Mouse (Mus musculus): ENCODE data around the gene Ankrd27. TPM values are rescaled to one million over a fixed set of nuclear protein-coding genes. Genes with fewer than 3 reads are reported as not detected.
A peak's percentile ranks its signal among the peaks of the same experiment; 100 is the strongest.
"Not testable (repeated sequence)": the region's sequence is repeated elsewhere in the genome, so short reads cannot be mapped to it uniquely, and the experiment has no call there.

Gene Ankrd27
- polyA plus RNA-seq (2015; fragmentation: Nextera tagmentation; extraction: Ambion mirVana) = 29.2 and 30.1 TPM in 2 replicates

GRCm38 (mm10) chr7:35586055-35586905 is at the start of gene Ankrd27:
Gene Ankrd27, plus strand, starts transcription at chr7:35586244.
- peak; percentile 95 for DNase-seq (ENCODE audit: low spot score)

GRCm38 (mm10) chr7:35537562-35537961 is 48.5 kb upstream of the Ankrd27 start, which contains the start of gene Tdrd12:
Gene Tdrd12, minus strand, starts transcription at chr7:35537745.
- no peak for DNase-seq (ENCODE audit: low spot score)

GRCm38 (mm10) chr7:35545881-35546280 is 40.2 kb upstream of the Ankrd27 start:
- peak; percentile 70 for DNase-seq (ENCODE audit: low spot score)

GRCm38 (mm10) chr7:35553751-35554604 is 32.1 kb upstream of the Ankrd27 start:
- DNase-seq (ENCODE audit: low spot score) = peak; percentile 53

GRCm38 (mm10) chr7:35554605-35555175 is 31.4 kb upstream of the Ankrd27 start:
- DNase-seq (ENCODE audit: low spot score) = peak; percentile 48

- peak; percentile 87 for DNase-seq (ENCODE audit: low spot score)
These were observed 30.5 kb upstream of the Ankrd27 start for GRCm38 (mm10) chr7:35555224-35556204.

GRCm38 (mm10) chr7:35556205-35556603 is 29.8 kb upstream of the Ankrd27 start, which contains the start of gene Nudt19:
Gene Nudt19, minus strand, starts transcription at chr7:35556304.
- DNase-seq (ENCODE audit: low spot score) = no peak

GRCm38 (mm10) chr7:35556905-35557304 is 29.1 kb upstream of the Ankrd27 start:
- no peak for DNase-seq (ENCODE audit: low spot score)

GRCm38 (mm10) chr7:35557577-35557976 is 28.5 kb upstream of the Ankrd27 start:
- DNase-seq (ENCODE audit: low spot score) = no peak

- DNase-seq (ENCODE audit: low spot score) = no peak
These were observed 27.4 kb upstream of the Ankrd27 start for GRCm38 (mm10) chr7:35558681-35559080.

- no peak for DNase-seq (ENCODE audit: low spot score)
These were observed 26.2 kb upstream of the Ankrd27 start for GRCm38 (mm10) chr7:35559838-35560237.

- no peak for DNase-seq (ENCODE audit: low spot score)
These were observed 23.0 kb upstream of the Ankrd27 start for GRCm38 (mm10) chr7:35563071-35563470.

- DNase-seq (ENCODE audit: low spot score) = no peak
These were observed 21.8 kb upstream of the Ankrd27 start for GRCm38 (mm10) chr7:35564067-35564865.

GRCm38 (mm10) chr7:35564872-35565271 is 21.2 kb upstream of the Ankrd27 start:
- not testable (repeated sequence) for DNase-seq (ENCODE audit: low spot score)

GRCm38 (mm10) chr7:35565965-35566364 is 20.1 kb upstream of the Ankrd27 start:
- not testable (repeated sequence) for DNase-seq (ENCODE audit: low spot score)

GRCm38 (mm10) chr7:35569724-35570123 is 16.3 kb upstream of the Ankrd27 start:
- not testable (repeated sequence) for DNase-seq (ENCODE audit: low spot score)

- DNase-seq (ENCODE audit: low spot score) = not testable (repeated sequence)
These were observed 15.2 kb upstream of the Ankrd27 start for GRCm38 (mm10) chr7:35570883-35571282.

- peak; percentile 54 for DNase-seq (ENCODE audit: low spot score)
These were observed 6.2 kb upstream of the Ankrd27 start for GRCm38 (mm10) chr7:35579849-35580248.

- DNase-seq (ENCODE audit: low spot score) = peak; percentile 22
These were observed 3.3 kb upstream of the Ankrd27 start for GRCm38 (mm10) chr7:35582719-35583118.

All from thymus, postnatal 0 days (tissue).